Mouse (Mus musculus) CD4-positive helper T cell, adult 2 months (primary cell): ENCODE measurements around the gene Marcksl1.

ENCODE experiments used
- DNase-seq: peaks from one replicate; pipeline ENCODE4 v3.0.0-alpha.2; 2012; ENCODE audit warnings: low read depth, missing footprints, low spot score

Marcksl1 gene

GRCm38 (mm10) chr4:129556532-129557223, 43.3 kb downstream of the Marcksl1 start:
- peak; percentile 87 for DNase-seq

DNA sequence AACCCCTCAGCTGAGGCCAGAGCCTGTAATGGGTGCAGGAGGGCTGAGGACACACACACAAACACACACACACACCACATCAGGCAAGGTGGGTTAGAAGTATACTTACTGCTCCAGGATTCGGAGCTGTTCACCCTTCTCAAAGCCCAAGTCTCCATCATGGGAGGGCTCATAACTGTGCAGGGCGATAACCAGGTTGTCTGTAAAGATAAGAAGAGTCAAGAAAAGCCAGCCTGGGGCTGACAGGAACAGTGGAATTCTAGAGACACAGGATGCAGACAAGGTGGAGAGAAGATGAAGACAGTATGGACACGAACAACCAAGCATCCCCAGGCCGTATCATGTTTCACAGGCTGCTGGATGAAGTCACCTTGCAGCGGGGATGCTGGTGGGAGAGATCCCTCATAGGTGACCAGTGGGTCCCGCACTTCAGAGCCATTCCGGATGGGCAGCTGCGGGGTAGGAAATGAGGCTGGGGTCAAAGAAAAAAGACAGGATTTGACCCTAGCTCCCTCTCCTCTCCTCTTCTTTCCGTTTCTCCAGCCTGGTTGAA, 44.0 kb downstream of the Marcksl1 start:
- DNase-seq = no peak

GRCm38 (mm10) chr4:129558321-129558955, 45.1 kb downstream of the Marcksl1 start:
- DNase-seq = peak; percentile 88

GRCm38 (mm10) chr4:129561184-129561583, 47.8 kb downstream of the Marcksl1 start:
- peak; percentile 53 for DNase-seq

- DNase-seq = no peak
Measured at GRCm38 (mm10) chr4:129563718-129564117, 50.3 kb downstream of the Marcksl1 start.

DNA sequence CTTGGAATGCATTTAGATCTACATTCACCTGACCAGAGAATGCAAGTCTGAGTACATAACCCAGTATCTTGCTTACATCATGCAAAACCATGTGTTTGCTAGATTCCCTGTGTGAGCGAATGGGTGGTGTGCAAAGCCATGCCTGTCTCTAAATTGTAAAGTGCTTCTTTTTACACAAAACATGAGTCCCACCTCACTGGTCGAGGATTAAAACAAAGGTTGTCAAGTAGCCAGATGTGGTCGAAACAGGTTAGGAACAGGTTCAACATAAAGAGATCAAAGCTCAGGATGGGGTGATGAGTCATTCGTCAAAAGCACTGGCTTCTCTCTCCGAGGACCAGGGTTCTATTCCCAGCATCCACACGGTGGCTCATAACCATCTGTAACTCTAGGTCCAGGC, 51.8 kb downstream of the Marcksl1 start:
- peak; percentile 72 for DNase-seq
